Mouse (Mus musculus): ENCODE results near the gene Kcna7. TPM values are rescaled to one million over a fixed set of nuclear protein-coding genes. Genes with fewer than 3 reads are reported as not detected.
A peak's percentile ranks its signal among the peaks of the same experiment; 100 is the strongest.

The Kcna7 gene
- polyA plus RNA-seq, 1 experiment from 2014 or later, result not detected

GRCm38 (mm10) chr7:45365742-45366651, 39.5 kb upstream of the Kcna7 start:
- peak; percentile 68 for DNase-seq (ENCODE audit: low spot score)
- Histone ChIP-seq H3K4me1 (ENCODE audit: control insufficient read depth, insufficient read depth, low read length) (peaks cover 17% of the 10 kb centered on the region; the same call in 1 of the 2 replicates), H3K4me2 (ENCODE audit: low read depth, severe bottlenecking) (peak overlapping the region; percentile 99), H3K4me3 (ENCODE audit: low read depth, low read length) (peak overlapping the region; percentile 68), H3K27me3 (ENCODE audit: control insufficient read depth, insufficient read depth, low read length) (peaks cover 57% of the 10 kb centered on the region), H3K27ac (replicated peaks; ENCODE audit: low read depth, low read length) (no peak overlapping the region), H3K36me3 (ENCODE audit: control insufficient read depth, insufficient read depth, low read length) (no peaks in the 10 kb centered on the region), H3K9me3 (ENCODE audit: control insufficient read depth, low read length) (no peaks in the 10 kb centered on the region), H3K9ac (ENCODE audit: low read length) (peak overlapping the region; percentile 59)
- no peak for ATAC-seq (ENCODE audit: insufficient number of reproducible peaks, low FRiP score, low TSS enrichment, low read depth)
- 5% methylated on average over 35 of the region's 35 CpGs for whole genome bisulfite sequencing

GRCm38 (mm10) chr7:45366652-45367019, 38.8 kb upstream of the Kcna7 start, which contains the start of gene Ppfia3:
Gene Ppfia3, minus strand, starts transcription at chr7:45367019.
- ATAC-seq (ENCODE audit: insufficient number of reproducible peaks, low FRiP score, low TSS enrichment, low read depth) (peak; percentile 40), DNase-seq (ENCODE audit: low spot score) (peak; percentile 57)
- H3K27me3 ChIP-seq (ENCODE audit: control insufficient read depth, insufficient read depth, low read length), result peaks cover 51% of the 10 kb centered on the region
- H3K36me3 ChIP-seq (ENCODE audit: control insufficient read depth, insufficient read depth, low read length), result no peaks in the 10 kb centered on the region
- no peaks in the 10 kb centered on the region for H3K9me3 ChIP-seq (ENCODE audit: control insufficient read depth, low read length)
- H3K9ac ChIP-seq (ENCODE audit: low read length), result peak within 1 kb of the TSS; percentile 59
- 0% methylated on average over 23 of the region's 26 CpGs for WGBS
- H3K4me3 ChIP-seq (ENCODE audit: low read depth, low read length), result peak within 1 kb of the TSS; percentile 68
- H3K4me1 ChIP-seq (ENCODE audit: control insufficient read depth, insufficient read depth, low read length), result peaks cover 15% of the 10 kb centered on the region; the same call in 1 of the 2 replicates
- peak within 1 kb of the TSS; percentile 99 for H3K4me2 ChIP-seq (ENCODE audit: low read depth, severe bottlenecking)
- no peak within 1 kb of the TSS for H3K27ac ChIP-seq (replicated peaks; ENCODE audit: low read depth, low read length)

GRCm38 (mm10) chr7:45367020-45367880, 38.2 kb upstream of the Kcna7 start:
- 1% methylated on average over 66 of the region's 70 CpGs for WGBS
- Histone ChIP-seq H3K27me3 (ENCODE audit: control insufficient read depth, insufficient read depth, low read length) (peaks cover 45% of the 10 kb centered on the region), H3K9me3 (ENCODE audit: control insufficient read depth, low read length) (no peaks in the 10 kb centered on the region), H3K9ac (ENCODE audit: low read length) (peak overlapping the region; percentile 59), H3K27ac (replicated peaks; ENCODE audit: low read depth, low read length) (no peak overlapping the region), H3K4me1 (ENCODE audit: control insufficient read depth, insufficient read depth, low read length) (peaks cover 14% of the 10 kb centered on the region; the same call in 1 of the 2 replicates), H3K4me3 (ENCODE audit: low read depth, low read length) (peak overlapping the region; percentile 68), H3K4me2 (ENCODE audit: low read depth, severe bottlenecking) (peak overlapping the region; percentile 99), H3K36me3 (ENCODE audit: control insufficient read depth, insufficient read depth, low read length) (no peaks in the 10 kb centered on the region)
- DNase-seq (ENCODE audit: low spot score) (peak; percentile 99), ATAC-seq (ENCODE audit: insufficient number of reproducible peaks, low FRiP score, low TSS enrichment, low read depth) (peak; percentile 88)

GRCm38 (mm10) chr7:45368178-45368577, 37.3 kb upstream of the Kcna7 start:
- Histone ChIP-seq H3K9me3 (ENCODE audit: control insufficient read depth, low read length) (no peaks in the 10 kb centered on the region), H3K4me3 (ENCODE audit: low read depth, low read length) (peak overlapping the region; percentile 68), H3K27me3 (ENCODE audit: control insufficient read depth, insufficient read depth, low read length) (peaks cover 42% of the 10 kb centered on the region), H3K27ac (replicated peaks; ENCODE audit: low read depth, low read length) (no peak overlapping the region), H3K36me3 (ENCODE audit: control insufficient read depth, insufficient read depth, low read length) (no peaks in the 10 kb centered on the region; the same call in 1 of the 2 replicates), H3K4me1 (ENCODE audit: control insufficient read depth, insufficient read depth, low read length) (peaks cover 14% of the 10 kb centered on the region; the same call in 1 of the 2 replicates), H3K4me2 (ENCODE audit: low read depth, severe bottlenecking) (no peak overlapping the region), H3K9ac (ENCODE audit: low read length) (no peak overlapping the region)
- WGBS, result 75% methylated on average over 15 of the region's 15 CpGs
- no peak for DNase-seq (ENCODE audit: low spot score)
- no peak for ATAC-seq (ENCODE audit: insufficient number of reproducible peaks, low FRiP score, low TSS enrichment, low read depth)

- no peaks in the 10 kb centered on the region for H3K9me3 ChIP-seq (ENCODE audit: control insufficient read depth, low read length)
- ATAC-seq (ENCODE audit: insufficient number of reproducible peaks, low FRiP score, low TSS enrichment, low read depth), result no peak
- peaks cover 4% of the 10 kb centered on the region; the same call in 1 of the 2 replicates for H3K36me3 ChIP-seq (ENCODE audit: control insufficient read depth, insufficient read depth, low read length)
- DNase-seq (ENCODE audit: low spot score), result no peak
- no peak overlapping the region for H3K4me2 ChIP-seq (ENCODE audit: low read depth, severe bottlenecking)
- H3K27me3 ChIP-seq (ENCODE audit: control insufficient read depth, insufficient read depth, low read length), result peaks cover 37% of the 10 kb centered on the region
- no peak overlapping the region for H3K27ac ChIP-seq (replicated peaks; ENCODE audit: low read depth, low read length)
- H3K4me1 ChIP-seq (ENCODE audit: control insufficient read depth, insufficient read depth, low read length), result peaks cover 14% of the 10 kb centered on the region; the same call in 1 of the 2 replicates
- 74% methylated on average over 16 of the region's 16 CpGs for WGBS
- H3K4me3 ChIP-seq (ENCODE audit: low read depth, low read length), result no peak overlapping the region
- no peak overlapping the region for H3K9ac ChIP-seq (ENCODE audit: low read length)
Measured at GRCm38 (mm10) chr7:45369022-45369745, 36.3 kb upstream of the Kcna7 start.

- DNase-seq (ENCODE audit: low spot score), result no peak
- 8% methylated on average over 48 of the region's 52 CpGs for WGBS
- Histone ChIP-seq H3K36me3 (ENCODE audit: control insufficient read depth, insufficient read depth, low read length) (peaks cover 6% of the 10 kb centered on the region; the same call in 1 of the 2 replicates), H3K27me3 (ENCODE audit: control insufficient read depth, insufficient read depth, low read length) (peaks cover 37% of the 10 kb centered on the region), H3K4me1 (ENCODE audit: control insufficient read depth, insufficient read depth, low read length) (peaks cover 14% of the 10 kb centered on the region; the same call in 1 of the 2 replicates), H3K9me3 (ENCODE audit: control insufficient read depth, low read length) (no peaks in the 10 kb centered on the region), H3K4me2 (ENCODE audit: low read depth, severe bottlenecking) (peak overlapping the region; percentile 60), H3K9ac (ENCODE audit: low read length) (peak overlapping the region; percentile 51), H3K27ac (replicated peaks; ENCODE audit: low read depth, low read length) (no peak overlapping the region), H3K4me3 (ENCODE audit: low read depth, low read length) (peak overlapping the region; percentile 47)
- peak; percentile 23 for ATAC-seq (ENCODE audit: insufficient number of reproducible peaks, low FRiP score, low TSS enrichment, low read depth)
Measured at GRCm38 (mm10) chr7:45369836-45370474, 35.5 kb upstream of the Kcna7 start.

- no peak within 1 kb of the TSS for H3K27ac ChIP-seq (replicated peaks; ENCODE audit: low read depth, low read length)
- H3K4me2 ChIP-seq (ENCODE audit: low read depth, severe bottlenecking), result peak within 1 kb of the TSS; percentile 60
- H3K9me3 ChIP-seq (ENCODE audit: control insufficient read depth, low read length), result no peaks in the 10 kb centered on the region
- H3K9ac ChIP-seq (ENCODE audit: low read length), result peak within 1 kb of the TSS; percentile 51
- H3K4me3 ChIP-seq (ENCODE audit: low read depth, low read length), result peak within 1 kb of the TSS; percentile 47
- H3K4me1 ChIP-seq (ENCODE audit: control insufficient read depth, insufficient read depth, low read length), result peaks cover 14% of the 10 kb centered on the region; the same call in 1 of the 2 replicates
- ATAC-seq (ENCODE audit: insufficient number of reproducible peaks, low FRiP score, low TSS enrichment, low read depth) (peak; percentile 58), DNase-seq (ENCODE audit: low spot score) (peak; percentile 92)
- H3K27me3 ChIP-seq (ENCODE audit: control insufficient read depth, insufficient read depth, low read length), result peaks cover 30% of the 10 kb centered on the region
- WGBS, result 11% methylated on average over 28 of the region's 28 CpGs
- H3K36me3 ChIP-seq (ENCODE audit: control insufficient read depth, insufficient read depth, low read length), result peaks cover 8% of the 10 kb centered on the region; the same call in 1 of the 2 replicates
Measured at GRCm38 (mm10) chr7:45370475-45371311, 34.8 kb upstream of the Kcna7 start, which contains the start of gene Lin7b. Gene Lin7b, minus strand, starts transcription at chr7:45370583.

Data from limb, embryonic 11.5 days (tissue).